Mouse (Mus musculus) megakaryocyte-erythroid progenitor cell, adult 5-6 weeks (primary cell): Measurements from ENCODE around the gene Efnb2. TPM values are rescaled to one million over a fixed set of nuclear protein-coding genes. Genes with fewer than 3 reads are reported as not detected.
A peak's percentile ranks its signal among the peaks of the same experiment; 100 is the strongest.

Source experiments
- ATAC-seq: replicated peaks from 2 replicates; pipeline ENCODE4 v1.8.0; 2016; ENCODE audit warnings: mild to moderate bottlenecking, inconsistent platforms; ENCODE audit not compliant: severe bottlenecking, poor library complexity, low FRiP score, low TSS enrichment
- total RNA-seq, 2 experiments: library from RNA; stranded (forward) in 1 of 2; stranded (reverse) in 1 of 2; fragments of 200-1000, 215-1000 nt in 1 of 2; fragments of >200 nt in 1 of 2; fragmentation: Nextera tagmentation in 1 of 2; gene quantifications; 2 replicates each; pipeline ENCODE4 v1.2.3; 2014 to 2017

Gene Efnb2
- total RNA-seq (2014; fragmentation: Nextera tagmentation): 0.42 TPM in 1 of 2 replicates, not detected in the other
- total RNA-seq (2017): 0.09 TPM in 1 of 2 replicates, not detected in the other

DNA sequence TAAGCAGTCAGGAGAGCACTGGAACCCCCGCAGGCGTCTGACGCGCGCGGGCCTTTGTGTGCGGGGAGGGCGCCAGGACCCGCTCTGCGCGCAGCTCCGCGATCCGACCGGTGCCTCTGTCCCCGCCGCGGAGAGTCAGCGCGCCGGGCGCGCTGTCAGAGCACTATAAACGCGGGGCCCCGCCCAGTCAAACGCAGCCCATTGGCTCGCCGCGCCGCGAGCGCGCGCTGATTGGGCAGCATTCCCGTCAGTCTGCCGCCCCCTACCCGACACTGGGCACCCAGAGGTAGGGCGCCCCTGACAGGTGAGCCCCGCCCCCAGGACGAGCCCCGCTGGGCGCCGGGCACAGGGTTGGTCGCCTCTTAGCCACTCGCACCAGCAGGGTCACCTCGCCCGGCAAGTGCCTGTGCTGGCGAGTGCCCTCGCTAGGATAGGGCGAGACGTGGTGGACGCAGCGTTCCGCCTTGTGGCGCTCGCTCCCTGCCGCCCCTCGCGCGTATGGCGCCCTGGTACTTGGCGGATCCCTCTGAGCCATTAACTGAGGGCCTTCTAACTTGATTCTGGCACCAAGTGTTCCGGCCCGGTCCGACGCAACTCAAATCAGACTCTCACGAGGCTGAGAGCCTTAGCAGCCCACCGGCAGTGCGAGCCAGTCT is at the start of gene Efnb2:
TSS of gene Efnb2 (minus strand) at position 140 of the 656 bp plus-strand sequence.
- peak; percentile 86 for ATAC-seq

GRCm38 (mm10) chr8:8704813-8705212 is 43.8 kb upstream of the Efnb2 start:
- no peak for ATAC-seq

- no peak for ATAC-seq
Measured at GRCm38 (mm10) chr8:8703668-8704067, 42.6 kb upstream of the Efnb2 start.

- no peak for ATAC-seq
Measured at GRCm38 (mm10) chr8:8700821-8701220, 39.8 kb upstream of the Efnb2 start.

GRCm38 (mm10) chr8:8700229-8700628 is 39.2 kb upstream of the Efnb2 start:
- ATAC-seq: no peak

GRCm38 (mm10) chr8:8690146-8691092 is 29.4 kb upstream of the Efnb2 start, which contains the start of gene Arglu1:
Arglu1 (minus strand) TSS chr8:8690521.
- peak; percentile 85 for ATAC-seq

GRCm38 (mm10) chr8:8689454-8690145 is 28.6 kb upstream of the Efnb2 start:
- ATAC-seq: peak; percentile 31; the same call in 1 of the 2 replicates

DNA sequence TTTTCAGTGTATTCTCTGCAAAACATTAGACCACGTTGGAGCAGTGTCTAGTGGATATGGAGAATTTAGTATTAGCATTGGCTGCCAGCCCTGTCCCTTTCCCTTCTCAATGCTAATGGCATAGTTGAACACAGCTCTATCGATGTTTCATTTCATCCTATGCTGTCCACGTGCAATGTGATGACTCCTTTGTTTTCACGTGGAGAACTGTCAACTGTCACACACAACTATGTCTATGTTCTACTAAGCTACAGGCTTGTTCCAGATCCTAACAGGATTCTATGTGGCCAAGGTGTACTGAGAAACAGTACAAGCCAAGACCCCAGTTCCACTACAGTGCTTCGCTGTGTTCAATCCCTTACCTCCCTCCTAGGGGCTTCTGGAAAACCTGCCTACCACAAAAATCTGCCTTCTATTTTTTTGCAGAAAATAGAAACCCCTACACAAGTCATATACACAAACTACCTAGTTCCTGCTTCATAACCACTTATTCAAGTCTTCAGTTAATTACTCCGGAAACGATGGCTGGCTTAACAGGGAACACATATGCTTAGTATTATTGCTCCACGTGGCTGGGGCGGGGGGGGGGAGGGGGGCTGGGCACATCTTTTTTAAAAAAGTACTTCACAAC is 27.9 kb upstream of the Efnb2 start:
- ATAC-seq: no peak

DNA sequence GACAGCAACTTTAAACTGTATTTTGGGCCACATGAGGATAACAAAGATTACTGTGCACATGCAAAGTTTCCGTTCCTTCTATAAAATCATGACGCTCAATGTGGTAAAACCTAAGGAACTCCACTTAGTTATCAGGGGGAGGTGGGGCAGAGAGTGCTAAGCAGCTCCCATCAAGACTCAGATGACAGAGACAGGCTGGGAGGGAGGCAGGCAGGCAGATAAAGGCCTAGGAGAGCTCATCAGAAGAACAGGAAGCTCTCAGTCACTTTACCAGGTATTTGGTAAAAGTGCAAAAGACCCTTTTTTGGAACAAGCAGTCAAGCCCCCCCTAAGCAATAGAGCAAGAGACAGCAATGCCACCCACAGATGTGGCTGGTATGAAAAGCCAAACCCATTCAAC is 24.5 kb upstream of the Efnb2 start:
- ATAC-seq: peak; percentile 56

GRCm38 (mm10) chr8:8682697-8683096 is 21.7 kb upstream of the Efnb2 start:
- ATAC-seq: no peak

GRCm38 (mm10) chr8:8678236-8678635 is 17.2 kb upstream of the Efnb2 start:
- 0 out of 2 replicates have a peak, but pooled peaks have one; percentile 57 for ATAC-seq

DNA sequence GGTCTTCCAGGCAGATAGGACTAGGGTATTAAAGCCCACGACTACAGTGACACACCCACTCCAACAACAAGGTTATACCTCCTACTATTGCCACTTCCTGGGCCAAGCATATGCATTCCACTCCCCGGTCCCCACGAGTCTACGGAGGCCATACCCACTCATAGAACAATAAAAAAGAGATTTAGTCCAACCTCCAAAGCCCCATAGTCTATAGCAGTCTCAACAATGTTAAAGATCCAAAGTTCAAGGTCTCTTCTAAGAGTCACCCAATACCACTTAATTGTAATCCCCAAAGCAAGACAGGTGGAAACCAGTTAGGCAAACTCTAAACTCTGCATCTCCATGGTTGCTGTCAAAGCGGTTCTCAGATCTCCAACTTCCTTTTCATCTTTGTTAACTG is 13.8 kb upstream of the Efnb2 start:
- ATAC-seq: no peak

GRCm38 (mm10) chr8:8661759-8662138 is 707 bp upstream of the Efnb2 start:
- peak; percentile 66 for ATAC-seq

- ATAC-seq: no peak
Measured at GRCm38 (mm10) chr8:8660307-8661098, 539 bp downstream of the Efnb2 start.

GRCm38 (mm10) chr8:8659503-8660306 is 1.3 kb downstream of the Efnb2 start:
- no peak for ATAC-seq

DNA sequence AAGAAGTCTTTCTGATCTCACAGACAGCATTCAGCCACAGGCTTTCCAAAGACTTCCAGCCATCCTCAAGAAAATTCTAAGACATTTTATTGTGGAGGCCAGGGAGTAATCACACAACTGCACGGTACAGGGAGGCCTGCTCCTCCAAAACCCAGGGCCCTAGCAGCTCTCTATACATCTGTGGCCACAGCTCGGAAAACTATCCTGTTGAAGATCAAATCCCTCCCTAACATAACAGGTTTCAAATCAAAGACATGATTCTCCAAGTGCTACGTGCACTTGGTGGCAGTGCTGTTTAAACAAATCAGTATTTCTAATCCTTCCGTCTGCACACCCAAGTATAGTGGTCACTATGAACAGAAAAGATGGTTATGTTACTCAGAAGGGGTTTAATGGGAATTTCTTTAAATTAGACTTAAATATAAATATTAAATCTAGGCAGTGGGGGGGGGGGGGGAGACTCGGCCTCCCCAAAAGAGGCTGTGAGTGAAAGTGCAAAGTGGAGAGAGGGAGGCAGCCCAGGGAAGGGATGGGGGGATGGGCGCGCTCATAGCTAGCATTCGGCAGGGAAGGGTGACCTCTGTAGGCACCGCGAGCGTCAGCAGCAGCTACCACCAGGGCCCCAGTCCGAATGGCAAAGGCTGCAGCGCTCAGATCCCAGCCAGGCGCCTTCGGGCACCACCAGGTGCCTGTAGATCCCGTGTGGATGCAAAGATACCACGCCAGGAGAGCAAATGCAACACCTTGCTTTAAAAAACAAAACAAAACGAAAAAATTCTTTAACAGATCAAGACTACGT is 2.4 kb downstream of the Efnb2 start:
- peak; percentile 51; the same call in 1 of the 2 replicates for ATAC-seq
